Mouse (Mus musculus) heart, embryonic 14.5 days (tissue): Measurements from ENCODE around the gene Il11ra1. TPM values are rescaled to one million over a fixed set of nuclear protein-coding genes. Genes with fewer than 3 reads are reported as not detected.

Experiments
- ATAC-seq: fragments of 200-750 bp; cut with Nextera tagmentation; 2 replicates; pipeline ENCODE4 v1.8.0; 2017; ENCODE audit warnings: low read depth, moderate TSS enrichment; ENCODE audit not compliant: insufficient number of reproducible peaks, insufficient read depth, low FRiP score
- H3K27ac ChIP-seq, 2 experiments: fragments of 200-500 bp in 1 of 2; fragments of 300-500 bp in 1 of 2; sonication (generic) in 1 of 2; replicated peaks in 1 of 2; 2 replicates each; pipeline ENCODE4 v1.5.1; 2012 to 2014; ENCODE audit warnings: low read depth in 2 of 2, low read length in 2 of 2, control low read depth in 1 of 2, mild to moderate bottlenecking in 1 of 2, mixed read lengths in 1 of 2; ENCODE audit not compliant: control insufficient read depth in 1 of 2, insufficient read depth in 1 of 2
- H3K27me3 ChIP-seq: fragments of 300-500 bp; sonication (generic); 2 replicates; pipeline ENCODE4 v1.6.1; 2014; ENCODE audit warnings: mild to moderate bottlenecking, low read length, control low read depth; ENCODE audit not compliant: control insufficient read depth, insufficient read depth
- H3K36me3 ChIP-seq: fragments of 300-500 bp; sonication (generic); 2 replicates; pipeline ENCODE4 v1.6.1; 2014; ENCODE audit warnings: mild to moderate bottlenecking, control low read depth, low read length, mixed read lengths; ENCODE audit not compliant: control insufficient read depth, insufficient read depth
- H3K4me1 ChIP-seq, 2 experiments: fragments of 200-500 bp in 1 of 2; fragments of 300-500 bp in 1 of 2; sonication (generic) in 1 of 2; 2 replicates each; pipeline ENCODE4 v1.6.1; 2012 to 2014; ENCODE audit warnings: low read length in 2 of 2, control low read depth in 1 of 2, mixed read lengths in 1 of 2; ENCODE audit not compliant: control insufficient read depth in 2 of 2, insufficient read depth in 2 of 2
- H3K4me2 ChIP-seq: fragments of 300-500 bp; sonication (generic); 2 replicates; pipeline ENCODE4 v1.6.1; 2014; ENCODE audit warnings: mild to moderate bottlenecking, low read length
- H3K4me3 ChIP-seq, 2 experiments: fragments of 200-500 bp in 1 of 2; fragments of 300-500 bp in 1 of 2; sonication (generic) in 1 of 2; 2 replicates each; pipeline ENCODE4 v1.5.1; 2012 to 2014; ENCODE audit warnings: low read length in 2 of 2, mild to moderate bottlenecking in 2 of 2, control low read depth in 1 of 2, low read depth in 1 of 2, moderate library complexity in 1 of 2; ENCODE audit not compliant: control insufficient read depth in 1 of 2, insufficient read depth in 1 of 2
- H3K9ac ChIP-seq: fragments of 300-500 bp; sonication (generic); 2 replicates; pipeline ENCODE4 v1.6.1; 2014; ENCODE audit warnings: mild to moderate bottlenecking, low read length
- H3K9me3 ChIP-seq: fragments of 300-500 bp; sonication (generic); 2 replicates; pipeline ENCODE4 v1.6.1; 2016; ENCODE audit warnings: low read length, control low read depth; ENCODE audit not compliant: control insufficient read depth
- WGBS: fragments of 180-500 bp; shearing (Covaris S2); extraction: QIAGEN DNeasy Blood & Tissue Kit; methylation state at CpG from one replicate; pipeline ENCODE4 v1.1.7; 2014; 5-methylcytosine and 5-hydroxymethylcytosine counted together
- polyA plus RNA-seq: library from polyadenylated mRNA; unstranded; fragments of >200 nt; fragmentation: Nextera tagmentation; extraction: Ambion mirVana; gene quantifications from 2 replicates; pipeline ENCODE4 v1.2.1, GENCODE M21; 2014

Gene Il11ra1
- polyA plus RNA-seq, 1 experiment from 2014 or later: 136 TPM

DNA sequence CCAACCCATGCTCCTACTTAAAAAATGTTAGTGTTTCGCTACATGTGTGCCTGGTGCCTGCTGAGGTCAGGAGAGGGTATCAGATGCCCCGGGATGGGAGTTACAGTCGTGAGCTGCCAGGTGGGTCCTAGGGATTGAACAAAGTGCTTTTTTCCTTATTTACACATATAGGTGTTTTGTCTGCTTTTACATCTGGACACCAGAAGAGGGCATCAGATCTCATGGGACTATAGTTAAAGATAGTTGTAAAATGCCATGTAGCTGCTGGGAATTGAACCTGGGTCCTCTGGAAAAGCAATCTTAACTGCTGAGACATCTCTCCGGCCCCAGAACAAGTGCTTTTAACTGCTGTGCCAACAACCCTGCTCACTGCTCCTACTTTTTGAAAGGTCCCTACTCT is 10.4 kb downstream of the Il11ra1 start:
- Histone ChIP-seq H3K4me2 (no peak overlapping the region), H3K27me3 (peaks cover 4% of the 10 kb centered on the region), H3K4me1 (peaks cover 24 to 30% of the 10 kb centered on the region in 2 experiments), H3K9ac (no peak overlapping the region), H3K4me3 (no peak overlapping the region), H3K9me3 (no peaks in the 10 kb centered on the region), H3K36me3 (peaks cover 16% of the 10 kb centered on the region), H3K27ac (no peak overlapping the region)
- ATAC-seq: no peak
- 72% methylated on average over 4 of the region's 4 CpGs for WGBS

DNA sequence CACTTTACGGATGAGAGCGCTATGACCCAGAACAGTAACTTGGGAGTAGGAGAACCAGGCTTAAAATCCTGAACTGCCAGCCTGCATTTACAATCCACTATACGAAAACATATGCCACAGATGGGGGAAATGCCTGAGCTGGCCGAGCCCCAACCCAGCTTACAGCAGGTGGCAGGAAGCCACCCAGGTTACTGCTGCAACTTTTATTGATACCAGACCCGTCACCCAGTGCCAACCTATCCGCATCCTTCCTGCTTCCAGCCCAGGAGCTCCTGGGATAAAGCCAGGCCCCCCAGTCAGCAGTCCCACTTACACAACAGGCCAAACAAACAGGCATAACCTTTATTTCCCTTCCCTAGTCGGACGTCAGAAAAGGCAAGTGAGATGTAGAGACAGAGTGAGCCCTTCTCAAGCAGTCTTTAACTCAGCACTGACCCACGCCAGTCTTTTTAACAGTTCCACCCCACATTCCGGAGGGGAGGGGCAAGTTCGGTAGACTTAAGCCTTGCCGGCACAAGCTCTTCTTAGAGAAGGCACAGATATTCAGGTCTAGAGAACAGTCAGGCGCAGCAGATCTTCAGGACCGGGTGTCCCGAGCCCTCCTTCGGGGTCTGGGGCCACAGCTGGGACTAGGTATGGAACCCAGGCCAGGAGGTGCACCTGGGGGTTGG is 12.1 kb downstream of the Il11ra1 start:
- Histone ChIP-seq H3K27ac (no peak overlapping the region), H3K4me3 (peak overlapping the region; percentile 70 to 95), H3K27me3 (no peaks in the 10 kb centered on the region), H3K36me3 (peaks cover 23% of the 10 kb centered on the region), H3K4me1 (peaks cover 17 to 19% of the 10 kb centered on the region in 2 experiments), H3K9me3 (no peaks in the 10 kb centered on the region), H3K9ac (peak overlapping the region; percentile 97), H3K4me2 (peak overlapping the region; percentile 95)
- WGBS: 72% methylated on average over 16 of the region's 16 CpGs
- no peak for ATAC-seq

DNA sequence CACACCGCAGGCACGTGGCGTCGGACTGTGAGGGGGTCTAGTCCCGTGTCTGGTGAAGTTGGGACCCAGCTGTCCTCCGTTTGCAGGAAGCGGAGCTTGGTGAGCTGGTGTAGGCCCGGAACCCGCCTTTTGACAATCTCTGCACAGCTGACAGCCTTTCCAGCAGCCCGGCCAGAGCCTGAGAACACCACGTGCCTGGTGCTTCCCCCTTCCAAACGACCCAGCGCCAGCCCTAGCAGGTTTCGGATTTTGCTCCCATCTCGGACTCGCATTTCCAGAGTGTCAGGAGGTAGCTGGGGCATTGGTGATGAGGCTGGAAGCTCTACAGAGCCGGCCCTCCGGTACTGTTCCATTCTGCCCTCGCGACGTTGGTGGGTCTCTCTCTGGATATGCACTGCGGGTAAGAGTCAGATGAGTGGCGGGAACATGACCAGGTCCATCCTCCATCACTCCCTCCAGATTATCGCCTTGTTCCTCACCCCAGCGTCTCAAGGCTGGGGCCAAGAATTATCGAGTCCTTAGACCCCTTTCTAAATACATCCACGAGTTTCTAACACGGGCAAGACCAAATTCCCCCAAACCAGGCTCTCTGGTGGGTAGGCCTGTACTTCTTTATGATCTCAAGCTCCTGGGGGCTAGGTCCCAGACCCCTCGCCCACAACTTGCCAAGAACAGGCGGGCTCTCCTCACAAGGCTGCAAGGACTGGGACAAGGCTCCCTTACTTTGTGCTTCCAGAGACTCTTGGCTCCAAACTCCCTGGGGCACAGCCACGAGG is 12.8 kb downstream of the Il11ra1 start:
- Histone ChIP-seq H3K4me1 (peaks cover 17% of the 10 kb centered on the region in 2 experiments), H3K27ac (peak overlapping the region; percentile 35 to 64), H3K4me2 (peak overlapping the region; percentile 95), H3K9me3 (no peaks in the 10 kb centered on the region), H3K9ac (peak overlapping the region; percentile 97), H3K36me3 (peaks cover 31% of the 10 kb centered on the region), H3K4me3 (peak overlapping the region; percentile 70 to 95), H3K27me3 (no peaks in the 10 kb centered on the region)
- peak; percentile 3; the same call in 1 of the 2 replicates for ATAC-seq
- 42% methylated on average over 31 of the region's 31 CpGs for WGBS

DNA sequence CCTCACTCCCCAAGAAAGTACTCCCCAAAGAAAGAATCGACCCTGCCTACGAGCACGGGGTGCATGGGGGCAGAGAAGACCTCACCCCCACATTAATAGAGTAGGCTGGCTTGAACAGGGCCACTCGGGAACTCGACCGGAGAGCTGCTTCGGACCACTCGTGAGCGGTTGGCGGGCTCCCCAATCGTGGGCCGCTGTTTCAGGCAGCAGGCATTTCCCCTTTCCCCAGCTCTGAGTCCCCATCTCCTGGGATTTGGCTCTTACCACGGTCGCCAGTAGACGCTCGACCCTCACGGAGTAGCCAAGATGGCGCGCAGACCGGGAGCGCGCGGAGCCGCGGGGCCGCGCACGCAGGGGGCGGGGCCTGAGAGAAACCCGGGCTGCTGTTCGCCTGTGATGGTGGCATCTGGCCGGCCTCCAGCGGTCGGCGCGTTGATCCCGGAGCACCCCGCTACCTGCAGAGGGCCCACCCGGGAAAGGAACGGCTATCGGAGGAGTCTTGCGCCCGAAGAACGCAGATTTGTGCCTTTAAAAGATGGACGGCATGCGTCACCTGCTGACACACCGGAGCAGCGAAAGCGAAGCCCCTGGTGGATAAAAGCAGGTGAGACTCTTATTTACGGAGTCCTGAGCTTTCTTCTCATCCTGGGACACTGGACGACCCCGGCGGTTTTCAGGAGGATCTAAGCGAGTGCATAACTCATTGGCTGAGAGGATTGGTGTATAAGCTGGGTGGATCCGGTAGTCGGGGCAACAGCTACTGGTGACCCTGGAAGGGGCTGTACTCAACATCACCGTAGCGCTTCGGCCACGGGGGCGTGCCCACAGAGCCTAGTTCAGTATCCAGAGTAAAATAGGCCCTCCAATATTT is 13.6 kb downstream of the Il11ra1 start, which contains the start of gene Rpp25l:
Gene Rpp25l, minus strand, starts transcription at position 338 of the 871 bp plus-strand sequence.
- H3K4me1 ChIP-seq: peaks cover 17% of the 10 kb centered on the region in 2 experiments
- ATAC-seq: peak; percentile 48
- H3K4me2 ChIP-seq: peak within 1 kb of the TSS; percentile 95
- WGBS: under 1% methylated on average over 61 of the region's 61 CpGs
- H3K36me3 ChIP-seq: peaks cover 39% of the 10 kb centered on the region
- peak within 1 kb of the TSS; percentile 35 to 64 for H3K27ac ChIP-seq
- peak within 1 kb of the TSS; percentile 70 to 95 for H3K4me3 ChIP-seq
- peak within 1 kb of the TSS; percentile 97 for H3K9ac ChIP-seq
- no peaks in the 10 kb centered on the region for H3K27me3 ChIP-seq
- H3K9me3 ChIP-seq: no peaks in the 10 kb centered on the region

DNA sequence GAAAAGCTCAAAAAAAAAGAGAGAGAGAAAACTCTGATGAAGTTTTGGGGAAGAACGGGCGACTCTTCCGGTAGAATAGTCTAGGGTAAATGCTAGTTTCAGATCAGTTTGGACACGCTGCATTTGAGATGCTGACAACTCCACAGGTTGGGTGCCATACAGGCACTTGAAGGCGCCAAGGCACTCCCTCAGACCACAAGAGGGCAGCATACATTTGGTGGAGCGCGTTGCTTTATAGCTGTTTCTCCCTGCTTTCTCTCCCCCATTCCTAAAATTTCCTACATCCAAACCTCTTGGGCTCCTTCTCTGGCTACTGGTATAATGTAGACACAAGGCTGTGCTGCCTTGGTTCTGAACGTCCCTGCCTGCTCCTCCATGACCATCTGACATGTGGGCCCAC is 14.5 kb downstream of the Il11ra1 start:
- 22% methylated on average over 8 of the region's 8 CpGs for WGBS
- H3K4me3 ChIP-seq: peak overlapping the region in 1 of 2 experiments; percentile 95; a peak in 2 of 4 replicates
- peaks cover 47% of the 10 kb centered on the region for H3K36me3 ChIP-seq
- H3K9ac ChIP-seq: no peak overlapping the region; the same call in 1 of the 2 replicates
- peak overlapping the region; percentile 95 for H3K4me2 ChIP-seq
- H3K4me1 ChIP-seq: peaks cover 17% of the 10 kb centered on the region in 2 experiments
- no peaks in the 10 kb centered on the region for H3K27me3 ChIP-seq
- no peaks in the 10 kb centered on the region for H3K9me3 ChIP-seq
- no peak overlapping the region for H3K27ac ChIP-seq
- ATAC-seq: no peak

DNA sequence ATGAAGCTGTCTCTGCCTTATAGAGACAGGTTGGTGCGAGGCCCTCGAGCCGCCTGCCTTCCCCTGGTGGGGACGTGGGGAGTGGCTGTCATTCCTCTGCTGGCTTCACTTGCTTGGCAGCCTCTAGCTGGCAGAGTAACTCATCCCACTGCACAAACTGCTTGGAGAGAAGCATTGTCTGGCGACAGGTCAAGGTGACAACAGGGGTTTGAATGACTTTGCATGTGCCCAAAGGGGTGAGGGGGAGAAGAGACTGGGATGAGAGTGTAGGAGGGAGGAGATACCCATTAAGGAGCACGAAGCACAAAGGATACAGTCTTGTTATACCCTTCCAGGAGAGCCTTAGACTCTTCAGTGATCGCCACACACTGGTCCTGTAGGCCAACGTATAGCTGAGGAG is 15.3 kb downstream of the Il11ra1 start:
- 72% methylated on average over 8 of the region's 8 CpGs for WGBS
- H3K27ac ChIP-seq: no peak overlapping the region
- H3K4me1 ChIP-seq: peaks cover 17% of the 10 kb centered on the region in 2 experiments
- no peak overlapping the region for H3K9ac ChIP-seq
- H3K36me3 ChIP-seq: peaks cover 55% of the 10 kb centered on the region
- ATAC-seq: no peak
- H3K4me3 ChIP-seq: no peak overlapping the region
- no peaks in the 10 kb centered on the region for H3K27me3 ChIP-seq
- no peak overlapping the region for H3K4me2 ChIP-seq
- H3K9me3 ChIP-seq: no peaks in the 10 kb centered on the region

DNA sequence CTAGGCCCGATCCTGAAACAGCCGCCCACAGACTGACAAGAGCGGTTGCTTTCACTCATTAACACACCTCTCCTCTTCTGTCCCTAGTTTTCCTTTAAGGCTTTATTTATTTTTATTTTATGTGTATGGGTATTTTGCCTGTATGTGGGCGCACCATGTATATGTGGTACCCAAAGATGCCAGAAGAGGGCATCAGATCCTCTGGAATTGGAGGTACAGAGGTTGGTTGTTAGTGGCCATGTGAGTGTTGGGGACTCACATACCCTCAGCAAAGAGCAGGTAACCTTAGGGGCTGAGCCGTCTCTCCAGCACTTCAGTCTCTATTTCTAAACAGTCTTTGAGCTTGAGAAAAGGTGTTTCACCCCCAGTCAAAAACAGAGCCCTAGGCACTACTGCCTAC is 15.8 kb downstream of the Il11ra1 start:
- H3K4me3 ChIP-seq: no peak overlapping the region
- H3K9ac ChIP-seq: no peak overlapping the region
- ATAC-seq: no peak
- peaks cover 60% of the 10 kb centered on the region for H3K36me3 ChIP-seq
- WGBS: 85% methylated on average over 5 of the region's 5 CpGs
- no peak overlapping the region for H3K27ac ChIP-seq
- H3K4me1 ChIP-seq: peaks cover 17% of the 10 kb centered on the region in 2 experiments
- no peaks in the 10 kb centered on the region for H3K27me3 ChIP-seq
- H3K4me2 ChIP-seq: no peak overlapping the region
- H3K9me3 ChIP-seq: no peaks in the 10 kb centered on the region
